Mouse (Mus musculus) liver, embryonic 14.5 days (tissue): ENCODE results near the gene Caly. TPM values are rescaled to one million over a fixed set of nuclear protein-coding genes. Genes with fewer than 3 reads are reported as not detected.

ENCODE experiments used
- ATAC-seq: fragments of 200-750 bp; cut with Nextera tagmentation; 2 replicates; pipeline ENCODE4 v1.8.0; 2017; ENCODE audit warnings: moderate number of reproducible peaks, mild to moderate bottlenecking, moderate library complexity; ENCODE audit not compliant: insufficient read depth
- DNase-seq, 3 experiments: peaks; one replicate each; pipeline ENCODE4 v3.0.0-alpha.2; 2012 to 2013; ENCODE audit warnings: low read depth in 3 of 3, low spot score in 3 of 3
- H3K27ac ChIP-seq: fragments of 300-500 bp; sonication (generic); 2 replicates; pipeline ENCODE4 v1.5.1; 2014; ENCODE audit warnings: moderate library complexity, mild to moderate bottlenecking, control low read depth, inconsistent platforms
- H3K27me3 ChIP-seq: fragments of 300-500 bp; sonication (generic); 2 replicates; pipeline ENCODE4 v1.6.1; 2014; ENCODE audit warnings: mild to moderate bottlenecking, low read length, moderate library complexity; ENCODE audit not compliant: control insufficient read depth, insufficient read depth
- H3K36me3 ChIP-seq: fragments of 300-500 bp; sonication (generic); replicated peaks from 2 replicates; pipeline ENCODE4 v1.6.1; 2014; ENCODE audit warnings: low read depth; ENCODE audit not compliant: control insufficient read depth, insufficient read depth
- H3K4me1 ChIP-seq, 2 experiments: fragments of 200-500 bp in 1 of 2; fragments of 300-500 bp in 1 of 2; sonication (generic) in 1 of 2; replicated peaks; 2 replicates each; pipeline ENCODE4 v1.6.1; 2012 to 2014; ENCODE audit warnings: antibody characterized with exemption in 1 of 2, inconsistent platforms in 1 of 2, low read length in 1 of 2; ENCODE audit not compliant: control insufficient read depth in 2 of 2, insufficient read depth in 2 of 2
- H3K4me2 ChIP-seq: fragments of 300-500 bp; sonication (generic); 2 replicates; pipeline ENCODE4 v1.6.1; 2014; ENCODE audit warnings: low read depth, mild to moderate bottlenecking, control low read depth, moderate library complexity
- H3K4me3 ChIP-seq, 2 experiments: fragments of 200-500 bp in 1 of 2; fragments of 300-500 bp in 1 of 2; sonication (generic) in 1 of 2; 2 replicates each; pipeline ENCODE4 v1.5.1; 2012 to 2014; ENCODE audit warnings: low read depth in 2 of 2, low read length in 2 of 2, mild to moderate bottlenecking in 2 of 2, control low read depth in 1 of 2, inconsistent platforms in 1 of 2, moderate library complexity in 1 of 2; ENCODE audit not compliant: insufficient read depth in 1 of 2
- H3K9ac ChIP-seq: fragments of 300-500 bp; sonication (generic); replicated peaks from 2 replicates; pipeline ENCODE4 v1.6.1; 2014; ENCODE audit warnings: mild to moderate bottlenecking, control low read depth, moderate library complexity
- H3K9me3 ChIP-seq: fragments of 300-500 bp; sonication (generic); 2 replicates; pipeline ENCODE4 v1.6.1; 2016; ENCODE audit warnings: low read length, mixed read lengths; ENCODE audit not compliant: control insufficient read depth
- CTCF ChIP-seq: IDR thresholded peaks from 2 replicates; pipeline ENCODE4 v1.5.1; 2016; ENCODE audit warnings: antibody characterized with exemption, low read depth, control low read depth
- EP300 ChIP-seq: IDR thresholded peaks from 2 replicates; pipeline ENCODE4 v1.6.1; 2016; ENCODE audit warnings: antibody characterized with exemption, low read depth
- WGBS: fragments of 180-500 bp; shearing (Covaris S2); extraction: QIAGEN DNeasy Blood & Tissue Kit; methylation state at CpG from one replicate; pipeline ENCODE4 v1.1.7; 2014; ENCODE audit not compliant: insufficient replicate concordance; 5-methylcytosine and 5-hydroxymethylcytosine counted together
- polyA plus RNA-seq, 2 experiments: library from polyadenylated mRNA; depleted of rRNA in 1 of 2; stranded (reverse) in 1 of 2; unstranded in 1 of 2; fragments of >200 nt; fragmentation: Nextera tagmentation in 1 of 2; extraction: Ambion mirVana in 1 of 2; gene quantifications; 2 replicates each; pipeline versions ENCODE4 v1.2.1 to v1.2.3; 2012 to 2014

Gene Caly
- polyA plus RNA-seq, 2 experiments: not detected

DNA sequence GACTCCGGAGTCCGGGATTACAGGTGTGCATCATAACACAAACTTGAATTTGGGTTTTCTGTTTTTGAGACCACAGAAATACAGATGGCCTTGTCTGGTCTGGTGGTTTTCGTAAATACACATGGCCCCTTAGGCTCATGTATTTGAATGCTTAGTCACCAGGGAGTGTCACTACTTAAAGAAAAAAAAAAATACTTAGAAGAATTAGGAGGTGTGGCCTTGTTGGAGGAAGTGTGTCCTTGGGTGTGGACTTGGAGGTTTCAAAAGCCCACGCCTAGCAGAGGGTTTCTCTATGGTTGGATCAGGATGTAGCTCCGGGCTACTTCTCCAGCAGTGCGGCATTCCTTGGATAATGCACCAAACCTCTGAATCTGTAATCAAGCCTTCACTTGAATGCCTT is 4.7 kb downstream of the Caly start:
- Histone ChIP-seq H3K9me3 (no peaks in the 10 kb centered on the region), H3K4me2 (no peak overlapping the region), H3K27ac (no peak overlapping the region), H3K36me3 (no peaks in the 10 kb centered on the region), H3K4me1 (no peaks in the 10 kb centered on the region), H3K9ac (no peak overlapping the region), H3K4me3 (no peak overlapping the region), H3K27me3 (peaks cover 33% of the 10 kb centered on the region)
- DNase-seq (no peak), ATAC-seq (no peak)
- 47% methylated on average over 6 of the region's 6 CpGs for WGBS
- TF ChIP-seq EP300 (no peak), CTCF (no peak)

DNA sequence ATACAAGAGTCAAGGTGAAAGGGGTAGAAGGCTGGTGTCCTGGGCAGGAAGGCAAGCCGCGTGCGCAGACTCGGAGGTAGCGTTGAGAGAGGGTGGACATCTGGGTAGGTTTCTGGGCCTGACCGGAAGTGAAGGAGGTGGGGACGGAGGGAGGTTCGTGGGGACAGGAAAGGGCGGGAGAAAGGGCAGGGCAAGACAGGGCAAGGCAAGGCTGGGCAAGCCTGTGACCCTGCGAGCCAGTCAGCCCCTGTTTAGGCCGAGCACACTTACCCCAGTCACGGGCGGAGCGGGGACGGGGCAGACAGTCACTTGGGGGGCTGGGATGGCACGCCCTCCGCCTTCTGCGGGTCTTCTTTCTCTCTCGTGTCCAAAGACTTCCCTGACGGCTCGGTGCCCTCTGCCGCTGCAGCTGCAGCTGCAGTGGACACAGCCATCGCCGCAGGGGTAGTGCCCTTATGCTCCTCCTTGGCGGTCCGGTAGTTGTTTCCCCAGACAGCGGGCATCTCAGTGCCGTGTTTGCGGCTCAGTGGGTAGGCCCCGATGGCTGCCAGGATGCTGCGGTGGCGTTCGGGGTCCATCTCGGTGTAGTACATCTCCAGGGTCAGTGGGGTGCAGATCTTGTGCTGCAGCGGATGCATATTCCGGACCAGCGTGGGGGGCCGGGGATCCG is 12.2 kb downstream of the Caly start:
- Histone ChIP-seq H3K9ac (no peak overlapping the region), H3K4me1 (no peaks in the 10 kb centered on the region), H3K27ac (no peak overlapping the region), H3K9me3 (no peaks in the 10 kb centered on the region), H3K4me2 (peak overlapping the region; percentile 30; the same call in 1 of the 2 replicates), H3K27me3 (no peaks in the 10 kb centered on the region; the same call in 1 of the 2 replicates), H3K4me3 (no peak overlapping the region), H3K36me3 (no peaks in the 10 kb centered on the region)
- DNase-seq (no peak), ATAC-seq (peak; percentile 33; the same call in 1 of the 2 replicates)
- TF ChIP-seq EP300 (no peak), CTCF (no peak)
- WGBS: 22% methylated on average over 37 of the region's 39 CpGs

DNA sequence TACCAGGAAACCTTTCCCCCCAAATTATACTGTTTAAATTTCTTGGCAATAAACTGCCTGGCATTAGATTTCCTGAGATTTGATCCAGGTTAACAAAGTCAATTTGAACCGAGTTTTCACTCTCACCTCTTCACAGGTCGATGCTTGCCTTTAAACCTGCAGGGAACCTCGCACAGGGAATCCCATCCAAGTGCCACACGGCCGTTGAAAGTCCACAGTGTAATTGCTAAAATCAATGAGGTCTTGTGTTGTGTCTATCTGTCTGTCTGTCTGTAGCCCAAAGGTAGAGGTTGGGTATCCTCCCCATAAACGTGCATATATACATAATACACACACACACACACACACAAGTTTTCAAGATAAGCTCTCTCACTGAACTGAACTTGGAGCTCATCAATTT is 15.0 kb downstream of the Caly start:
- no peaks in the 10 kb centered on the region for H3K4me1 ChIP-seq
- no peak overlapping the region for H3K9ac ChIP-seq
- no peaks in the 10 kb centered on the region for H3K36me3 ChIP-seq
- no peak overlapping the region for H3K4me3 ChIP-seq
- no peaks in the 10 kb centered on the region for H3K9me3 ChIP-seq
- DNase-seq (no peak), ATAC-seq (no peak)
- 36% methylated on average over 6 of the region's 6 CpGs for WGBS
- TF ChIP-seq EP300: no peak
- no peak for TF ChIP-seq CTCF
- no peak overlapping the region for H3K27ac ChIP-seq
- H3K4me2 ChIP-seq: no peak overlapping the region
- H3K27me3 ChIP-seq: peaks cover 5% of the 10 kb centered on the region

DNA sequence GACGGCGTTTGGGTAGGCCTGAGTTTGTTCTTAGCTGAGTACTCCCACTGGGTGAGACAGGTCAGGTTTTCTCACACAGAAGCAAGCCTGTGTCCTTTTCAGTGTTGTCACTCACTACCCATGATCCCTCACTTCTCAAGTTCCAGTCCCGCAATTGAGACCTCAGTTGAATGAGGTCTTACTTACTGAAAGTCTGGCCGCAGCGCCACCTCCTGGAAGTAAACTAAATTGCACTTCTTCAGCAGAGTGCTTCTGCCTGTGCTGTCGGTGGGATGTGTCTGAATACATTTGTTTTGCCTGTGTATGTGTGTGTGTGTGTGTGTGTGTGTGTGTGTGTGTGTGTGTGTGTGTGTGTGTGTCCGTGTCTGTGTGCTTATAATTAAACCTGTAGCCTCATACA is 19.3 kb downstream of the Caly start:
- Histone ChIP-seq H3K36me3 (no peaks in the 10 kb centered on the region), H3K27ac (no peak overlapping the region), H3K4me2 (no peak overlapping the region), H3K27me3 (peaks cover 48% of the 10 kb centered on the region), H3K4me3 (no peak overlapping the region), H3K4me1 (no peaks in the 10 kb centered on the region), H3K9me3 (no peaks in the 10 kb centered on the region), H3K9ac (no peak overlapping the region)
- DNase-seq (peak; percentile 32 to 46 (median 39)), ATAC-seq (no peak)
- 20% methylated on average over 7 of the region's 7 CpGs for WGBS
- TF ChIP-seq CTCF: peak; percentile 85
- no peak for TF ChIP-seq EP300

DNA sequence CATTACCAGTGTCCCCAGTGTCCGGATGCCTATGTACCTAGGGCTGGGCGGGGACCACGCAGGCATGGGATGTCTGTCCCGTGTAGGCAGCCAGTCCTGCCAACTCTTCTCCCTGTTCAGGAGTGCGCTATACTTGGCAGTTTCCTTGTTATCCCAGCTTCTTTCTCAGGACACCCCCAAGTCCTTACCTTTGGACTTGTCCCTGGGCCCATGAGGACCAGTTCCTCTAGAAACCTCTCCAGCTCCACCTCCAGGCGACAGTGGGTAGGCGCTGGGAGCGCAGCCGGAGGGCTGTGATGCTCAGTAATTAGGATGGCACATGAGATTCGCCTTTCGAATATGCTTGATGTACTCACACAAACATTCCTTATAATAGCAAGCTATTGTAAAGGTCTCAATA is 20.0 kb downstream of the Caly start:
- ATAC-seq (no peak), DNase-seq (no peak)
- no peaks in the 10 kb centered on the region for H3K4me1 ChIP-seq

More for the DNA sequence above, 20.0 kb downstream of the Caly start:
- TF ChIP-seq EP300 (no peak), CTCF (peak; percentile 33; the same call in 1 of the 2 replicates)
- no peak overlapping the region for H3K27ac ChIP-seq
- no peaks in the 10 kb centered on the region for H3K9me3 ChIP-seq
- no peak overlapping the region for H3K4me3 ChIP-seq
- H3K36me3 ChIP-seq: no peaks in the 10 kb centered on the region
- peaks cover 56% of the 10 kb centered on the region for H3K27me3 ChIP-seq
- no peak overlapping the region for H3K4me2 ChIP-seq
- WGBS: 14% methylated on average over 11 of the region's 11 CpGs
- no peak overlapping the region for H3K9ac ChIP-seq
